Mouse (Mus musculus): ENCODE data around the gene Mroh7. TPM values are rescaled to one million over a fixed set of nuclear protein-coding genes. Genes with fewer than 3 reads are reported as not detected.

The Mroh7 gene
- total and polyA plus RNA-seq, 2 experiments from 2014 or later: 0.64 to 1.3 TPM

- no peak overlapping the region for H3K9ac ChIP-seq (replicated peaks; ENCODE audit: low read length, poor library complexity, severe bottlenecking)
- 85% methylated on average over 15 of the region's 15 CpGs for WGBS
- H3K27me3 ChIP-seq (ENCODE audit: insufficient read depth, low read length): no peaks in the 10 kb centered on the region
- no peaks in the 10 kb centered on the region for H3K9me3 ChIP-seq (ENCODE audit: low read length)
- no peak overlapping the region for H3K27ac ChIP-seq (ENCODE audit: low read depth, low read length)
- no peaks in the 10 kb centered on the region for H3K4me1 ChIP-seq (ENCODE audit: insufficient read depth, low read length)
- TF ChIP-seq CTCF (IDR thresholded peaks at IDR 0.05): no peak
- no peak overlapping the region for H3K4me3 ChIP-seq (ENCODE audit: low read depth, low read length)
- no peaks in the 10 kb centered on the region for H3K36me3 ChIP-seq (ENCODE audit: insufficient read depth, low read length)
- no peak overlapping the region for H3K4me2 ChIP-seq (ENCODE audit: low read depth, low read length, poor library complexity, severe bottlenecking)
- no peak for DNase-seq (ENCODE audit: low spot score)
- no peak for ATAC-seq (ENCODE audit: low FRiP score)
Measured at GRCm38 (mm10) chr4:106693841-106694430, 36.8 kb downstream of the Mroh7 start.

GRCm38 (mm10) chr4:106688636-106689296 lies 42.0 kb downstream of the Mroh7 start:
- no peaks in the 10 kb centered on the region for H3K27me3 ChIP-seq (ENCODE audit: insufficient read depth, low read length)
- no peaks in the 10 kb centered on the region for H3K4me1 ChIP-seq (ENCODE audit: insufficient read depth, low read length)
- H3K36me3 ChIP-seq (ENCODE audit: insufficient read depth, low read length): no peaks in the 10 kb centered on the region
- no peak for TF ChIP-seq CTCF (IDR thresholded peaks at IDR 0.05)
- H3K4me2 ChIP-seq (ENCODE audit: low read depth, low read length, poor library complexity, severe bottlenecking): no peak overlapping the region
- DNase-seq (ENCODE audit: low spot score) (no peak), ATAC-seq (ENCODE audit: low FRiP score) (no peak)
- no peak overlapping the region for H3K9ac ChIP-seq (replicated peaks; ENCODE audit: low read length, poor library complexity, severe bottlenecking)
- no peak overlapping the region for H3K27ac ChIP-seq (ENCODE audit: low read depth, low read length)
- no peak overlapping the region for H3K4me3 ChIP-seq (ENCODE audit: low read depth, low read length)
- 54% methylated on average over 3 of the region's 3 CpGs for WGBS
- H3K9me3 ChIP-seq (ENCODE audit: low read length): no peaks in the 10 kb centered on the region

- H3K27me3 ChIP-seq (ENCODE audit: insufficient read depth, low read length): no peaks in the 10 kb centered on the region
- H3K27ac ChIP-seq (ENCODE audit: low read depth, low read length): no peak overlapping the region
- no peak overlapping the region for H3K4me3 ChIP-seq (ENCODE audit: low read depth, low read length)
- H3K4me2 ChIP-seq (ENCODE audit: low read depth, low read length, poor library complexity, severe bottlenecking): no peak overlapping the region
- H3K9me3 ChIP-seq (ENCODE audit: low read length): no peaks in the 10 kb centered on the region
- no peak for DNase-seq (ENCODE audit: low spot score)
- no peak for ATAC-seq (ENCODE audit: low FRiP score)
- WGBS: 74% methylated on average over 2 of the region's 2 CpGs
- no peak overlapping the region for H3K9ac ChIP-seq (replicated peaks; ENCODE audit: low read length, poor library complexity, severe bottlenecking)
- 0 out of 2 replicates have a peak, but pooled peaks cover 4% of the 10 kb centered on the region for H3K4me1 ChIP-seq (ENCODE audit: insufficient read depth, low read length)
- no peak for TF ChIP-seq CTCF (IDR thresholded peaks at IDR 0.05)
- H3K36me3 ChIP-seq (ENCODE audit: insufficient read depth, low read length): peaks cover 11% of the 10 kb centered on the region
Measured at GRCm38 (mm10) chr4:106680955-106681354, 49.8 kb downstream of the Mroh7 start.

GRCm38 (mm10) chr4:106679152-106679551 lies 51.6 kb downstream of the Mroh7 start:
- ATAC-seq (ENCODE audit: low FRiP score): peak; percentile 12; the same call in 1 of the 2 replicates
- H3K9ac ChIP-seq (replicated peaks; ENCODE audit: low read length, poor library complexity, severe bottlenecking): no peak overlapping the region
- no peak for TF ChIP-seq CTCF (IDR thresholded peaks at IDR 0.05)
- H3K4me1 ChIP-seq (ENCODE audit: insufficient read depth, low read length): 0 out of 2 replicates have a peak, but pooled peaks cover 4% of the 10 kb centered on the region
- 37% methylated on average over 3 of the region's 3 CpGs for WGBS
- H3K27me3 ChIP-seq (ENCODE audit: insufficient read depth, low read length): no peaks in the 10 kb centered on the region
- H3K36me3 ChIP-seq (ENCODE audit: insufficient read depth, low read length): peaks cover 22% of the 10 kb centered on the region
- no peak for DNase-seq (ENCODE audit: low spot score)
- peak overlapping the region; percentile 85 for H3K4me2 ChIP-seq (ENCODE audit: low read depth, low read length, poor library complexity, severe bottlenecking)
- H3K27ac ChIP-seq (ENCODE audit: low read depth, low read length): no peak overlapping the region
- peak overlapping the region; percentile 83 for H3K4me3 ChIP-seq (ENCODE audit: low read depth, low read length)
- H3K9me3 ChIP-seq (ENCODE audit: low read length): no peaks in the 10 kb centered on the region

- H3K4me3 ChIP-seq (ENCODE audit: low read depth, low read length): peak within 1 kb of the TSS; percentile 83
- under 1% methylated on average over 42 of the region's 43 CpGs for WGBS
- peak within 1 kb of the TSS; percentile 55; the same call in 1 of the 2 replicates for H3K27ac ChIP-seq (ENCODE audit: low read depth, low read length)
Measured at GRCm38 (mm10) chr4:106678442-106679118, 52.1 kb downstream of the Mroh7 start, which contains the start of gene Ttc4. TSS of gene Ttc4 (minus strand) at chr4:106678944.

More at GRCm38 (mm10) chr4:106678442-106679118, 52.1 kb downstream of the Mroh7 start, which contains the start of gene Ttc4:
- Histone ChIP-seq H3K9me3 (ENCODE audit: low read length) (no peaks in the 10 kb centered on the region), H3K27me3 (ENCODE audit: insufficient read depth, low read length) (no peaks in the 10 kb centered on the region), H3K36me3 (ENCODE audit: insufficient read depth, low read length) (peaks cover 24% of the 10 kb centered on the region), H3K4me1 (ENCODE audit: insufficient read depth, low read length) (0 out of 2 replicates have a peak, but pooled peaks cover 4% of the 10 kb centered on the region), H3K9ac (replicated peaks; ENCODE audit: low read length, poor library complexity, severe bottlenecking) (peak within 1 kb of the TSS; percentile 83), H3K4me2 (ENCODE audit: low read depth, low read length, poor library complexity, severe bottlenecking) (peak within 1 kb of the TSS; percentile 85)
- TF ChIP-seq CTCF (IDR thresholded peaks at IDR 0.05): no peak
- DNase-seq (ENCODE audit: low spot score) (peak; percentile 91), ATAC-seq (ENCODE audit: low FRiP score) (peak; percentile 94)

All from midbrain, postnatal 0 days (tissue).